Mouse (Mus musculus) lung, postnatal 0 days (tissue): Measurements from ENCODE around the gene Nkd1. TPM values are rescaled to one million over a fixed set of nuclear protein-coding genes. Genes with fewer than 3 reads are reported as not detected.
A peak's percentile ranks its signal among the peaks of the same experiment; 100 is the strongest.

ENCODE experiments used
- ATAC-seq: fragments of 200-750 bp; cut with Nextera tagmentation; 2 replicates; pipeline ENCODE4 v1.8.0; 2017; ENCODE audit warnings: moderate library complexity
- DNase-seq: peaks from one replicate; pipeline ENCODE4 v3.0.0-alpha.2; 2016; ENCODE audit warnings: low spot score
- H3K27ac ChIP-seq: fragments of 300-500 bp; sonication (generic); 2 replicates; pipeline ENCODE4 v1.5.1; 2014; ENCODE audit warnings: antibody characterized with exemption, mild to moderate bottlenecking, low read length, mixed read lengths
- H3K27me3 ChIP-seq: fragments of 300-500 bp; sonication (generic); replicated peaks from 2 replicates; pipeline ENCODE4 v1.6.1; 2014; ENCODE audit warnings: low read length, mixed read lengths; ENCODE audit not compliant: insufficient read depth
- H3K36me3 ChIP-seq: fragments of 300-500 bp; sonication (generic); 2 replicates; pipeline ENCODE4 v1.6.1; 2014; ENCODE audit warnings: low read length, mixed read lengths; ENCODE audit not compliant: insufficient read depth
- H3K4me1 ChIP-seq: fragments of 300-500 bp; sonication (generic); 2 replicates; pipeline ENCODE4 v1.6.1; 2014; ENCODE audit warnings: antibody characterized with exemption, low read depth, low read length, mixed read lengths; ENCODE audit not compliant: insufficient read depth
- H3K4me2 ChIP-seq: fragments of 300-500 bp; sonication (generic); replicated peaks from 2 replicates; pipeline ENCODE4 v1.6.1; 2014; ENCODE audit warnings: low read depth, mild to moderate bottlenecking, low read length, moderate library complexity, mixed read lengths
- H3K4me3 ChIP-seq: fragments of 300-500 bp; sonication (generic); 2 replicates; pipeline ENCODE4 v1.5.1; 2014; ENCODE audit warnings: low read depth, low read length
- H3K9ac ChIP-seq: fragments of 300-500 bp; sonication (generic); replicated peaks from 2 replicates; pipeline ENCODE4 v1.6.1; 2014; ENCODE audit warnings: low read depth, mild to moderate bottlenecking
- H3K9me3 ChIP-seq: fragments of 300-500 bp; sonication (generic); 2 replicates; pipeline ENCODE4 v1.6.1; 2016; ENCODE audit warnings: low read length, mixed read lengths
- CTCF ChIP-seq: IDR thresholded peaks from 2 replicates; pipeline ENCODE4 v1.5.1; 2016; ENCODE audit warnings: antibody characterized with exemption, mild to moderate bottlenecking
- EP300 ChIP-seq: IDR thresholded peaks from 2 replicates; pipeline ENCODE4 v1.6.1; 2016; ENCODE audit warnings: antibody characterized with exemption, mild to moderate bottlenecking, control low read depth
- WGBS: fragments of 180-500 bp; shearing (Covaris S2); extraction: QIAGEN DNeasy Blood & Tissue Kit; methylation state at CpG from one replicate; pipeline ENCODE4 v1.1.7; 2014; 5-methylcytosine and 5-hydroxymethylcytosine counted together
- polyA plus RNA-seq: library from polyadenylated mRNA; unstranded; fragments of >200 nt; fragmentation: Nextera tagmentation; extraction: Ambion mirVana; gene quantifications from 2 replicates; pipeline ENCODE4 v1.2.1, GENCODE M21; 2015

Nkd1 gene
- polyA plus RNA-seq, 1 experiment from 2014 or later: 123 TPM

DNA sequence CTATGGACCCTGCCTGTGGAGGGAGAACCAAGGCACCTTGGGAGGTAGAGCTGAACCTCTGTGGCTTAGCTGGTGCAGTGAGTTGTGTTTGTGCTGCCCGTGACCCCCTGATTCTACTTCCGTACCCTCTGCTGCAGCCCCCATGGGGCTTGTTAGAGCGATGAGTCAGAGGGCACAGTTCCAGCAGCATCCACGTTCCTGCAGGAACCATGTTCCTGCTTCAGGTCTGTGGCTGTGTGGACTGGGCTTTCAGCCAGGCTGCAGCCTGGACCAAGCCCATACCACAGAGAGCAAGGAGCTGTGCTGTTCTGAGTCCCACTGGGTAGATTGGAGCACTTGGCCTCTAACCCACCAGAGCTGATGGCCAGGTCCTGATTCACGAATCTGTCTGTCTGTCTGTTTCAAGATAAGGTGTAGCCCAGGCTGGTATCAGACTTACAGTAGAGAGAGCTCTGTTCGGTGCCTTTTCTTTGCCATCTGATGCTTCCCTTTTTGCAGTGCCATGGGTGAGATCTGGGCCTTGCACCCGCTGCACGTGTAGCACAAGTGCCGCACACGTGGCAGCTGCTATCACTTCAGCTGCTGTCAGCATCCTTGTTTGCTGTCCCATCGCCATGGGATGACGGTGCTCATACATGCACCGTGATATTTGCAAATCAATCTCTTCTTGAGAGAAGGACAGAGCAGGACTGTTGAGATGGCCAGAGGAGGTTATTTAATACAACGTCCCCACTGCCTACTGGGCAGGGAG is 50.5 kb downstream of the Nkd1 start:
- H3K36me3 ChIP-seq: 0 out of 2 replicates have a peak, but pooled peaks cover 8% of the 10 kb centered on the region
- TF ChIP-seq CTCF (peak; percentile 6; the same call in 1 of the 2 replicates), EP300 (no peak)
- no peaks in the 10 kb centered on the region for H3K27me3 ChIP-seq
- H3K9ac ChIP-seq: no peak overlapping the region
- DNase-seq: peak; percentile 54
- no peak overlapping the region for H3K4me2 ChIP-seq
- peaks cover 70% of the 10 kb centered on the region for H3K4me1 ChIP-seq
- no peaks in the 10 kb centered on the region for H3K9me3 ChIP-seq
- ATAC-seq: no peak
- no peak overlapping the region for H3K27ac ChIP-seq
- WGBS: 70% methylated on average over 14 of the region's 14 CpGs
- no peak overlapping the region for H3K4me3 ChIP-seq

GRCm38 (mm10) chr8:88572185-88572909 is 51.2 kb downstream of the Nkd1 start:
- H3K36me3 ChIP-seq: 0 out of 2 replicates have a peak, but pooled peaks cover 8% of the 10 kb centered on the region
- no peak overlapping the region for H3K27ac ChIP-seq
- H3K9ac ChIP-seq: no peak overlapping the region
- H3K27me3 ChIP-seq: no peaks in the 10 kb centered on the region
- no peak overlapping the region for H3K4me3 ChIP-seq
- DNase-seq (no peak), ATAC-seq (no peak)
- no peaks in the 10 kb centered on the region for H3K9me3 ChIP-seq
- TF ChIP-seq EP300 (no peak), CTCF (no peak)
- 83% methylated on average over 12 of the region's 12 CpGs for WGBS
- peaks cover 62% of the 10 kb centered on the region for H3K4me1 ChIP-seq
- no peak overlapping the region for H3K4me2 ChIP-seq

GRCm38 (mm10) chr8:88572941-88573645 is 51.9 kb downstream of the Nkd1 start:
- no peak overlapping the region for H3K9ac ChIP-seq
- no peak overlapping the region for H3K27ac ChIP-seq
- H3K9me3 ChIP-seq: no peaks in the 10 kb centered on the region
- peaks cover 57% of the 10 kb centered on the region for H3K4me1 ChIP-seq
- DNase-seq: no peak
- ATAC-seq: no peak
- no peak overlapping the region for H3K4me3 ChIP-seq
- TF ChIP-seq CTCF: no peak
- no peak for TF ChIP-seq EP300
- no peaks in the 10 kb centered on the region for H3K27me3 ChIP-seq
- H3K36me3 ChIP-seq: 0 out of 2 replicates have a peak, but pooled peaks cover 8% of the 10 kb centered on the region
- no peak overlapping the region for H3K4me2 ChIP-seq
- 59% methylated on average over 14 of the region's 14 CpGs for WGBS

- H3K4me1 ChIP-seq: peaks cover 49% of the 10 kb centered on the region
- peaks cover 15% of the 10 kb centered on the region; the same call in 1 of the 2 replicates for H3K36me3 ChIP-seq
- no peaks in the 10 kb centered on the region for H3K27me3 ChIP-seq
- ATAC-seq (peak; percentile 16; the same call in 1 of the 2 replicates), DNase-seq (peak; percentile 48)
- WGBS: 49% methylated on average over 5 of the region's 5 CpGs
- TF ChIP-seq EP300 (no peak), CTCF (no peak)
- H3K9me3 ChIP-seq: no peaks in the 10 kb centered on the region
- H3K4me3 ChIP-seq: no peak overlapping the region
- H3K9ac ChIP-seq: no peak overlapping the region
- H3K27ac ChIP-seq: peak overlapping the region; percentile 22; the same call in 1 of the 2 replicates
- no peak overlapping the region for H3K4me2 ChIP-seq
Measured at GRCm38 (mm10) chr8:88574975-88575374, 53.8 kb downstream of the Nkd1 start.

GRCm38 (mm10) chr8:88576351-88577142 is 55.4 kb downstream of the Nkd1 start:
- Histone ChIP-seq H3K27me3 (no peaks in the 10 kb centered on the region), H3K36me3 (peaks cover 17% of the 10 kb centered on the region; the same call in 1 of the 2 replicates), H3K4me1 (peaks cover 40% of the 10 kb centered on the region), H3K4me3 (no peak overlapping the region), H3K9me3 (no peaks in the 10 kb centered on the region), H3K27ac (peak overlapping the region; percentile 22), H3K4me2 (no peak overlapping the region), H3K9ac (no peak overlapping the region)
- peak; percentile 65 for ATAC-seq
- 37% methylated on average over 10 of the region's 10 CpGs for WGBS
- TF ChIP-seq EP300 (no peak; the same call in 1 of the 2 replicates), CTCF (no peak)
- peak; percentile 71 for DNase-seq
